Mouse (Mus musculus) neural tube, embryonic 14.5 days (tissue): ENCODE measurements at regions not wholly inside any gene's neighbourhood (a gene's known extent, or its start where the extent isn't known, plus 50 kb on each side); places are given as distances from the start of the nearest gene placed in this dataset.
"Not testable (repeated sequence)": the region's sequence is repeated elsewhere in the genome, so short reads cannot be mapped to it uniquely, and the experiment has no call there.

ENCODE experiments used
- ATAC-seq: fragments of 200-750 bp; cut with Nextera tagmentation; 2 replicates; pipeline ENCODE4 v1.8.0; 2017; ENCODE audit warnings: low read depth, mild to moderate bottlenecking, moderate TSS enrichment, moderate library complexity
- H3K27ac ChIP-seq: fragments of 300-500 bp; sonication (generic); 2 replicates; pipeline ENCODE4 v1.5.1; 2014; ENCODE audit warnings: low read depth, mild to moderate bottlenecking, control low read depth, low read length, moderate library complexity, mixed read lengths
- H3K27me3 ChIP-seq: fragments of 300-500 bp; sonication (generic); 2 replicates; pipeline ENCODE4 v1.6.1; 2014; ENCODE audit warnings: low read length; ENCODE audit not compliant: control insufficient read depth, insufficient read depth
- H3K36me3 ChIP-seq: fragments of 300-500 bp; sonication (generic); 2 replicates; pipeline ENCODE4 v1.6.1; 2014; ENCODE audit warnings: low read length, mixed read lengths; ENCODE audit not compliant: control insufficient read depth, insufficient read depth
- H3K4me1 ChIP-seq: fragments of 300-500 bp; sonication (generic); 2 replicates; pipeline ENCODE4 v1.6.1; 2014; ENCODE audit warnings: low read length; ENCODE audit not compliant: control insufficient read depth, insufficient read depth
- H3K4me2 ChIP-seq: fragments of 300-500 bp; sonication (generic); 2 replicates; pipeline ENCODE4 v1.6.1; 2014; ENCODE audit warnings: mild to moderate bottlenecking, low read depth, low read length, control low read depth
- H3K4me3 ChIP-seq: fragments of 300-500 bp; sonication (generic); 2 replicates; pipeline ENCODE4 v1.5.1; 2014; ENCODE audit warnings: low read depth, low read length, control low read depth, mixed read lengths
- H3K9ac ChIP-seq: fragments of 300-500 bp; sonication (generic); replicated peaks from 2 replicates; pipeline ENCODE4 v1.6.1; 2014; ENCODE audit warnings: low read depth, mild to moderate bottlenecking, control low read depth, low read length, mixed read lengths
- H3K9me3 ChIP-seq: fragments of 300-500 bp; sonication (generic); 2 replicates; pipeline ENCODE4 v1.6.1; 2016; ENCODE audit warnings: low read length; ENCODE audit not compliant: control insufficient read depth
- WGBS: fragments of 180-500 bp; shearing (Covaris S2); extraction: QIAGEN DNeasy Blood & Tissue Kit; methylation state at CpG from one replicate; pipeline ENCODE4 v1.1.7; 2014; 5-methylcytosine and 5-hydroxymethylcytosine counted together

GRCm38 (mm10) chr8:20016082-20016840 lies 113.1 kb downstream of the Gm31371 start:
- not testable (repeated sequence) for H3K4me1 ChIP-seq, H3K4me3 ChIP-seq, ATAC-seq, H3K9ac ChIP-seq, H3K36me3 ChIP-seq, H3K27me3 ChIP-seq, H3K27ac ChIP-seq, H3K4me2 ChIP-seq, H3K9me3 ChIP-seq
- WGBS: 92% methylated on average over 14 of the region's 17 CpGs

GRCm38 (mm10) chr8:20025521-20025920 lies 122.3 kb downstream of the Gm31371 start:
- H3K9me3 ChIP-seq, H3K36me3 ChIP-seq, H3K9ac ChIP-seq, H3K4me2 ChIP-seq, ATAC-seq, H3K4me3 ChIP-seq, H3K27me3 ChIP-seq, H3K27ac ChIP-seq, H3K4me1 ChIP-seq: not testable (repeated sequence)
- no CpG with 5 or more reads among the region's 2 CpGs for whole genome bisulfite sequencing

DNA sequence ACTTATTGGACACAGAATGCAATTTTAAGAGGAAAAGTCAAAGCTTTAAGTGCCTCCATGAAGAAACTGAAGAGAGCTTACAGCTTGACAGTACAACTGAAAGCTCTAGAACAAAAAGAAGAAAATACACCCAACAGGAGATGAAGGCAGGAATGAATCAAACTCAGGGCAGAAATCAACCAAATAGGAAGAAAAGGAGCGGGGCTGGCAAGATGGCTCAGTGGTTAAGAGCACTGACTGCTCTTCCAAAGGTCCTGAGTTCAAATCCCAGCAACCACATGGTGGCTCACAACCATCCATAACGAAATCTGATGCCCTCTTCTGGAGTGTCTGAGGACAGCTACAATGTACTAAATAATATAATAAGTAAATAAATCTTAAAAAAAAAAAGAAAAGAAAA lies 124.8 kb downstream of the Gm31371 start:
- not testable (repeated sequence) for H3K9ac ChIP-seq, H3K4me1 ChIP-seq, H3K4me3 ChIP-seq, H3K9me3 ChIP-seq, H3K4me2 ChIP-seq, H3K36me3 ChIP-seq, ATAC-seq, H3K27me3 ChIP-seq, H3K27ac ChIP-seq
- WGBS: 71% methylated on average over 1 of the region's 2 CpGs

DNA sequence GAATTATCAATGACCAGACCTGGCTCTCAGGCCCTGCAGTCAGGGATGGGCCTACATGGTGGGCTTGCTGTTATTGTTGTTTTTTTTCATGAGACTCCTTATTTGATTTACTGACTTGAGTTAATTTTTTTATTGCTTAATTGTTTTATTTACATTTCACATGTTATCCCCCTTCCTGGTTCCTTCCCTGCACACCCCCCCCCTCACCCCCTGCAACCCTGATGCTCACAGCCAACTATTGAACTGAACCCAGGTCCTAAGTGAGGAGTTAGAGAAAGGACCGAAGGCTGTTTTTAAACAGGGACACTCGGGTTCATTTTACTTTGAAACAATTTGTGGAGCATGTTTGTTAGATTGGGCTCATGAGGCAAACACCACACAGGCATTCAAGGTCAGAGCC lies 126.9 kb downstream of the Gm31371 start:
- ATAC-seq, H3K9ac ChIP-seq, H3K27me3 ChIP-seq, H3K9me3 ChIP-seq, H3K4me2 ChIP-seq, H3K4me3 ChIP-seq, H3K36me3 ChIP-seq, H3K27ac ChIP-seq, H3K4me1 ChIP-seq: not testable (repeated sequence)
- WGBS: 89% methylated on average over 2 of the region's 2 CpGs

DNA sequence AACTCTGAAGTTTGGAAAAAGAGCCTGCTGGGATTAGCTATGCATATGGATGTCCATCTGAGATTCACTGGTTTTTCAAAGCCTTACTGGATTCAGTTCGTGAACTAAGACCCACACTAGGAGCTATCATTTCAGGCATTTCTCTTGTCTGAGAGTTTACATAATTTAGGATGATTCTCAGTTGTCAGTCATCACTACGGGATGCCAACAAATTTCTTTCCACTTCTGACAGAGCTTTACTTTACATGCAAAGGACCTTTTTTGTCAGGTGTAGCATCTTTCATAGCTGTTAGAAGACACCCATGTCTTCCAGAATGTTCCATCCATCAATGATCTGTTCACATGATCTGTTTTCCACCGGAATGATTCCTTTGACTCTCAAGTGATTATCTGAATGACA lies 154.4 kb downstream of the Gm31371 start:
- ATAC-seq, H3K9ac ChIP-seq, H3K4me2 ChIP-seq, H3K4me1 ChIP-seq, H3K27me3 ChIP-seq, H3K27ac ChIP-seq, H3K9me3 ChIP-seq, H3K36me3 ChIP-seq, H3K4me3 ChIP-seq: not testable (repeated sequence)
- 66% methylated on average over 2 of the region's 3 CpGs for WGBS

GRCm38 (mm10) chr8:20098121-20098520 lies 194.9 kb downstream of the Gm31371 start:
- not testable (repeated sequence) for H3K9ac ChIP-seq, H3K36me3 ChIP-seq, ATAC-seq, H3K9me3 ChIP-seq, H3K27ac ChIP-seq, H3K4me1 ChIP-seq, H3K4me2 ChIP-seq, H3K27me3 ChIP-seq, H3K4me3 ChIP-seq
- 81% methylated on average over 4 of the region's 5 CpGs for WGBS

DNA sequence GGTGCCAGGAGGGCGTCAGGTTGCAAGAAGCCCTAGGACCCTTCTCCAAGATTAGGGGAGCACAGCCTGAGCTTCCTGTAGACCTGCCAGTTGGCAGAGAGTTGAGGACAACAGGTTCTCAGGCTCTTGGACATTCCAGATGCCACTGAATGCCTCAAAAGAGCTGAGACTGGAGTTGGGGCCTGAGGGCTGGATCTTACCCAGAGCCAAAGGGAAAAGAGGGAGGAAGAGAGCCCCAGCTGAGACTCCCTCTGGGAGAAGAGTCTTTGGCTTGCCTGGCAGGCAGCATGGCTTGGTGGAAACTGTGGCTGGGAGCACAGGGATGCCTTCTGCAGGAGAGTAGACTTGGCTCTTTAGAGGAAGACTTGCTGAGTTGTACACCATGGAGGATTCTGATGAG lies 197.0 kb downstream of the Gm31371 start:
- not testable (repeated sequence) for H3K27me3 ChIP-seq, H3K9me3 ChIP-seq
- WGBS: no CpG with 5 or more reads among the region's 1 CpGs

DNA sequence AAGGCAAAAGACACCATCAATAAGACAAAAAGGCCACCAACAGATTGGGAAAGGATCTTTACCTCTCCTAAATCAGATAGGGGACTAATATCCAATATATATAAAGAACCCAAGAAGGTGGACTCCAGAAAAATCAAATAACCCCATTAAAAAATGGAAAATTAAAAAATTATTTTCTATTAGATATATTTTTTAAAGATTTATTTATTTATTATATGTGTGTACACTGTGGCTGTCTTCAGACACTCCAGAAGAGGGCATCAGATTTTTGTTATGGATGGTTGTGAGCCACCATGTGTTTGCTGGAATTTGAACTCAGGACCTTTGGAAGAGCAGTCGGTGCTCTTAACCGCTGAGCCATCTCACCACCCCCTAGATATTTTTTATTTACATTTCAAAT lies 199.2 kb downstream of the Gm31371 start:
- not testable (repeated sequence) for H3K36me3 ChIP-seq, H3K27me3 ChIP-seq, H3K4me1 ChIP-seq, H3K9ac ChIP-seq, H3K4me2 ChIP-seq, H3K4me3 ChIP-seq, H3K9me3 ChIP-seq, H3K27ac ChIP-seq, ATAC-seq
- WGBS: no CpG with 5 or more reads among the region's 2 CpGs

More for the DNA sequence above, 197.0 kb downstream of the Gm31371 start:
- H3K4me1 ChIP-seq, H3K4me2 ChIP-seq, H3K9ac ChIP-seq, H3K27ac ChIP-seq, ATAC-seq, H3K4me3 ChIP-seq, H3K36me3 ChIP-seq: not testable (repeated sequence)

GRCm38 (mm10) chr8:20107154-20107553 lies 204.0 kb downstream of the Gm31371 start:
- not testable (repeated sequence) for H3K27ac ChIP-seq, H3K36me3 ChIP-seq, H3K27me3 ChIP-seq, ATAC-seq, H3K4me3 ChIP-seq, H3K9ac ChIP-seq, H3K9me3 ChIP-seq, H3K4me1 ChIP-seq, H3K4me2 ChIP-seq
- 87% methylated on average over 1 of the region's 2 CpGs for WGBS
